ENCODE assay signal across 9 mouse cellular contexts in genomic region chr12:80023107-80024078, GRCm38 (mm10).
A peak's percentile ranks its signal among the peaks of the same experiment; 100 is the strongest.
DNase-seq lines count a peak whose midpoint lies in the region; ATAC-seq lines count a peak whose summit lies in the region.
"Had no signal": no experiment of that assay in that cellular context is flagged by ENCODE, and none has a peak within 500 bp of the region (broad histone marks: within the 10 kb centered on the region; RNA-seq: fewer than 3 reads in every experiment).

No protein-coding gene starts in this region.

- H3K4me3 ChIP-seq in forebrain, embryonic 14.5 days (ENCODE audit: low read depth, low read length) = no peak overlapping the region
- H3K4me3 ChIP-seq in kidney, embryonic 16.5 days (ENCODE audit: low read length) = no peak overlapping the region
- no peak overlapping the region for H3K4me3 ChIP-seq in neural tube, embryonic 11.5 days (ENCODE audit: low read depth, low read length)
- H3K4me3 ChIP-seq: megakaryocyte, embryonic 14.5 days had no signal

- no peaks in the 10 kb centered on the region for H3K27me3 ChIP-seq in forebrain, embryonic 14.5 days (replicated peaks; ENCODE audit: control insufficient read depth, insufficient read depth, low read length)
- no peaks in the 10 kb centered on the region for H3K27me3 ChIP-seq in kidney, embryonic 16.5 days (ENCODE audit: insufficient read depth, low read length)
- H3K27me3 ChIP-seq in neural tube, embryonic 11.5 days (ENCODE audit: control insufficient read depth, insufficient read depth, low read length) = no peaks in the 10 kb centered on the region

- H3K4me1 ChIP-seq in forebrain, embryonic 14.5 days (ENCODE audit: control insufficient read depth, insufficient read depth, low read length) = peaks cover 24% of the 10 kb centered on the region
- peaks cover 48% of the 10 kb centered on the region for H3K4me1 ChIP-seq in kidney, embryonic 16.5 days (ENCODE audit: insufficient read depth, low read length)
- H3K4me1 ChIP-seq in neural tube, embryonic 11.5 days (ENCODE audit: control insufficient read depth, insufficient read depth, low read length) = peaks cover 32% of the 10 kb centered on the region

- H3K4me2 ChIP-seq in forebrain, embryonic 14.5 days (ENCODE audit: low read length) = peak overlapping the region; percentile 42
- H3K4me2 ChIP-seq in kidney, embryonic 16.5 days (replicated peaks; ENCODE audit: low read depth, low read length) = peak overlapping the region; percentile 41
- H3K4me2 ChIP-seq in neural tube, embryonic 11.5 days (ENCODE audit: low read depth) = peak overlapping the region; percentile 32; the same call in 1 of the 2 replicates

- peak overlapping the region; percentile 65 for H3K27ac ChIP-seq in forebrain, embryonic 14.5 days (ENCODE audit: low read depth, low read length)
- peak overlapping the region; percentile 92 for H3K27ac ChIP-seq in kidney, embryonic 16.5 days (ENCODE audit: low read length)
- H3K27ac ChIP-seq in neural tube, embryonic 11.5 days (ENCODE audit: low read depth, low read length) = peak overlapping the region; percentile 73

- no peaks in the 10 kb centered on the region for H3K36me3 ChIP-seq in forebrain, embryonic 14.5 days (ENCODE audit: control insufficient read depth, insufficient read depth, low read length)
- no peaks in the 10 kb centered on the region for H3K36me3 ChIP-seq in kidney, embryonic 16.5 days (ENCODE audit: insufficient read depth, low read length)
- no peaks in the 10 kb centered on the region for H3K36me3 ChIP-seq in neural tube, embryonic 11.5 days (ENCODE audit: control insufficient read depth, insufficient read depth, low read length)

- peak; percentile 78 for ATAC-seq in forebrain, embryonic 14.5 days
- 0 out of 2 replicates have a peak, but pooled peaks have one; percentile 3 for ATAC-seq in kidney, embryonic 16.5 days (ENCODE audit: low FRiP score, low TSS enrichment)
- 0 out of 2 replicates have a peak, but pooled peaks have one; percentile 61 for ATAC-seq in neural tube, embryonic 11.5 days (ENCODE audit: insufficient read depth, low FRiP score, low TSS enrichment)

- H3K9ac ChIP-seq in forebrain, embryonic 14.5 days (ENCODE audit: low read length) = no peak overlapping the region
- H3K9ac ChIP-seq in kidney, embryonic 16.5 days (replicated peaks; ENCODE audit: low read length) = peak overlapping the region; percentile 58
- H3K9ac ChIP-seq in neural tube, embryonic 11.5 days (ENCODE audit: low read length) = peak overlapping the region; percentile 30

- no peaks in the 10 kb centered on the region for H3K9me3 ChIP-seq in forebrain, embryonic 14.5 days (replicated peaks; ENCODE audit: control insufficient read depth, low read length)
- H3K9me3 ChIP-seq in kidney, embryonic 16.5 days (ENCODE audit: low read length) = no peaks in the 10 kb centered on the region
- no peaks in the 10 kb centered on the region for H3K9me3 ChIP-seq in neural tube, embryonic 11.5 days (ENCODE audit: control insufficient read depth, low read length)

- peak; percentile 33 for DNase-seq in kidney, adult 9 months
- DNase-seq in kidney, adult 18-20 months = no peak
- peak; percentile 81 for DNase-seq in forebrain, embryonic 14.5 days (ENCODE audit: low spot score)
- peak; percentile 44 for DNase-seq in neural tube, embryonic 11.5 days (ENCODE audit: low spot score)
- DNase-seq in cerebellum, adult 9-11 months = no peak
- no peak for DNase-seq in adrenal gland, adult 18-20 months (ENCODE audit: low spot score in 2 of 2)
- no peak for DNase-seq in gastrocnemius, postnatal 25 days

- WGBS in forebrain, embryonic 14.5 days = 8% methylated on average over 18 of the region's 18 CpGs
- 19% methylated on average over 14 of the region's 18 CpGs for WGBS in kidney, embryonic 16.5 days
- WGBS in neural tube, embryonic 11.5 days = 7% methylated on average over 15 of the region's 18 CpGs

Comparison
In these comparisons a context has a peak if more than half of its experiments do, and no peak if none do; other contexts are left out.
1. DNase-seq: peak in kidney, adult 9 months (single experiment), forebrain, embryonic 14.5 days (single experiment) and neural tube, embryonic 11.5 days (single experiment); none in kidney, adult 18-20 months (single experiment), cerebellum, adult 9-11 months (single experiment), adrenal gland, adult 18-20 months (0 of 2) and gastrocnemius, postnatal 25 days (single experiment).
2. ATAC-seq: peak in every context shown above with its lines; median percentile 78 in forebrain, embryonic 14.5 days; 61 in neural tube, embryonic 11.5 days; 3 in kidney, embryonic 16.5 days.
3. Peak in every context shown above with its lines, with median percentiles within 50 percentile points of each other: H3K27ac ChIP-seq and H3K4me2 ChIP-seq.